16 mouse cellular contexts compared by ENCODE assay signal in genomic region chr10:91161006-91161405, GRCm38 (mm10).
"Had no signal": no experiment of that assay in that cellular context is flagged by ENCODE, and none has a peak within 500 bp of the region (broad histone marks: within the 10 kb centered on the region; RNA-seq: fewer than 3 reads in every experiment).

No protein-coding gene starts in this region.

- ATAC-seq: lung, postnatal 0 days had no signal

- DNase-seq: kidney, adult 9 months; kidney, postnatal 10 days; kidney, postnatal 4 days; lung, adult 2 months; lung, postnatal 36 days; midbrain, embryonic 14.5 days; spleen, adult 18-20 months; thymus, postnatal 4 days had no signal

- H3K4me3 ChIP-seq: layer of hippocampus, adult 2 months; left cerebral cortex, adult 2 months; limb, embryonic 10.5 days; liver, embryonic 15.5 days; midbrain, embryonic 10.5 days; myocyte; neural tube, embryonic 12.5 days had no signal

- H3K27ac ChIP-seq: layer of hippocampus, adult 2 months; left cerebral cortex, adult 2 months; limb, embryonic 10.5 days; liver, embryonic 15.5 days; midbrain, embryonic 10.5 days; neural tube, embryonic 12.5 days had no signal
